Comparison of ENCODE assay signal across 8 mouse cellular contexts in the genomic region with DNA sequence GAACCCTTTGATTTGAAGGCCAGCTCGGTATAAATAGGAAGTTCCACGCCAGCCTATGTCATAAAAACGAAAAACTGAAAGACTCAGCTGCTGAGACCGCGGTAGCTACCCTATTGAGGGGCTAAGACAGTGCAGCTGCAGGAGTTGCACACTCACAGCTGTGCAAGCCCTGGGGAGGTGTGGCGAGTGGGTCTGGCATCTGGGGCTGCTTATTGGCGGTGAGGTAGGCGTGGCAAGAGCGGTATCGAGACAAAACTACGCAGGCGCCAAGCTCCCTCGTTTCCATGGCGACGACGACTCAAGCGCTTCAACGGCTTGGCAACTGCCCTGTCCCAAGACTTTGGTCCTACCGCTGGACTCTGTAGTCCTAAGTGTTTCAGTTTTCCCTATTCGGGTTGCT. TPM values are rescaled to one million over a fixed set of nuclear protein-coding genes. Genes with fewer than 3 reads are reported as not detected.
DNase-seq lines count a peak whose midpoint lies in the region; ATAC-seq and TF ChIP-seq lines count a peak whose summit lies in the region.

A gene (plus strand): TSS at position 273 of the 400 bp plus-strand sequence.

- peak; percentile 74 for ATAC-seq in forebrain, embryonic 11.5 days (replicated peaks; ENCODE audit: low FRiP score)
- peak; percentile 23 for ATAC-seq in heart, embryonic 14.5 days (ENCODE audit: insufficient number of reproducible peaks, insufficient read depth, low FRiP score, low read depth)
- peak; percentile 56 for ATAC-seq in kidney, postnatal 0 days (replicated peaks; ENCODE audit: low FRiP score, low read depth)
- peak; percentile 70 for ATAC-seq in liver, embryonic 11.5 days (replicated peaks; ENCODE audit: low FRiP score)
- peak; percentile 45 for ATAC-seq in monocyte, adult 5-6 weeks (replicated peaks; ENCODE audit: insufficient number of reproducible peaks, low FRiP score, low TSS enrichment, poor library complexity, severe bottlenecking)

- no peak for TF ChIP-seq CTCF in kidney, postnatal 0 days (IDR thresholded peaks at IDR 0.05; ENCODE audit: low read depth)

- H3K9me3 ChIP-seq in forebrain, embryonic 11.5 days (ENCODE audit: control insufficient read depth, low read length), result no peaks in the 10 kb centered on the region
- H3K9me3 ChIP-seq in heart, embryonic 14.5 days (ENCODE audit: control insufficient read depth, low read length), result no peaks in the 10 kb centered on the region
- no peaks in the 10 kb centered on the region for H3K9me3 ChIP-seq in kidney, postnatal 0 days (replicated peaks; ENCODE audit: low read length)
- no peaks in the 10 kb centered on the region for H3K9me3 ChIP-seq in liver, embryonic 11.5 days (ENCODE audit: control insufficient read depth, low read length)

- peak within 1 kb of the TSS; percentile 27 for H3K9ac ChIP-seq in forebrain, embryonic 11.5 days (ENCODE audit: low read length)
- H3K9ac ChIP-seq in heart, embryonic 14.5 days (ENCODE audit: low read length), result peak within 1 kb of the TSS; percentile 40; the same call in 1 of the 2 replicates
- H3K9ac ChIP-seq in kidney, postnatal 0 days (ENCODE audit: low read depth, low read length), result no peak within 1 kb of the TSS
- no peak within 1 kb of the TSS for H3K9ac ChIP-seq in liver, embryonic 11.5 days (ENCODE audit: low read depth, low read length)

- 3% methylated on average over 20 of the region's 20 CpGs for WGBS in forebrain, embryonic 11.5 days
- 4% methylated on average over 20 of the region's 20 CpGs for WGBS in heart, embryonic 14.5 days
- 2% methylated on average over 20 of the region's 20 CpGs for WGBS in kidney, postnatal 0 days
- 5% methylated on average over 20 of the region's 20 CpGs for WGBS in liver, embryonic 11.5 days

- DNase-seq in 3T3-L1 (ENCODE audit: low read depth, low spot score), result peak; percentile 93
- DNase-seq in adrenal gland, postnatal 10 days, result peak; percentile 93
- DNase-seq in forebrain, embryonic 11.5 days (ENCODE audit: low spot score), result peak; percentile 93
- DNase-seq in kidney, postnatal 0 days (ENCODE audit: low spot score), result peak; percentile 95
- peak; percentile 81 for DNase-seq in liver, embryonic 11.5 days (ENCODE audit: low spot score)
- peak; percentile 90 for DNase-seq in splenic B cell, adult 2 months (ENCODE audit: low read depth, low spot score)

- H3K4me1 ChIP-seq in forebrain, embryonic 11.5 days (replicated peaks; ENCODE audit: control insufficient read depth, insufficient read depth, low read length), result peaks cover 22% of the 10 kb centered on the region
- peaks cover 24 to 37% of the 10 kb centered on the region in 2 experiments for H3K4me1 ChIP-seq in heart, embryonic 14.5 days (ENCODE audit: control insufficient read depth in 2 of 2, insufficient read depth in 2 of 2, low read length in 2 of 2)
- peaks cover 26% of the 10 kb centered on the region for H3K4me1 ChIP-seq in kidney, postnatal 0 days (replicated peaks; ENCODE audit: insufficient read depth, low read length)
- peaks cover 29% of the 10 kb centered on the region for H3K4me1 ChIP-seq in liver, embryonic 11.5 days (replicated peaks; ENCODE audit: control insufficient read depth, insufficient read depth, low read length)

- H3K27me3 ChIP-seq in forebrain, embryonic 11.5 days (ENCODE audit: control insufficient read depth, insufficient read depth, low read length), result peaks cover 14% of the 10 kb centered on the region
- peaks cover 12% of the 10 kb centered on the region for H3K27me3 ChIP-seq in heart, embryonic 14.5 days (ENCODE audit: control insufficient read depth, insufficient read depth, low read length)
- no peaks in the 10 kb centered on the region for H3K27me3 ChIP-seq in kidney, postnatal 0 days (ENCODE audit: insufficient read depth, low read length)
- H3K27me3 ChIP-seq in liver, embryonic 11.5 days (replicated peaks; ENCODE audit: control insufficient read depth, insufficient read depth, low read length), result peaks cover 7% of the 10 kb centered on the region; the same call in 1 of the 2 replicates
- H3K27me3 ChIP-seq in splenic B cell, adult 2 months (ENCODE audit: control insufficient read depth, insufficient read depth, low read length, poor library complexity, severe bottlenecking), result no peaks in the 10 kb centered on the region

- H3K36me3 ChIP-seq in forebrain, embryonic 11.5 days (ENCODE audit: control insufficient read depth, insufficient read depth, low read length), result no peaks in the 10 kb centered on the region
- peaks cover 24% of the 10 kb centered on the region for H3K36me3 ChIP-seq in heart, embryonic 14.5 days (ENCODE audit: control insufficient read depth, insufficient read depth, low read length)
- 0 out of 2 replicates have a peak, but pooled peaks cover 8% of the 10 kb centered on the region for H3K36me3 ChIP-seq in kidney, postnatal 0 days (ENCODE audit: insufficient read depth, low read length)
- H3K36me3 ChIP-seq in liver, embryonic 11.5 days (ENCODE audit: control insufficient read depth, insufficient read depth, low read length), result peaks cover 8% of the 10 kb centered on the region; the same call in 1 of the 2 replicates
- H3K36me3 ChIP-seq in splenic B cell, adult 2 months (ENCODE audit: control insufficient read depth, insufficient read depth, low read length, poor library complexity, severe bottlenecking), result peaks cover 4% of the 10 kb centered on the region; the same call in 1 of the 2 replicates

- H3K4me3 ChIP-seq in forebrain, embryonic 11.5 days (ENCODE audit: low read depth, low read length), result no peak within 1 kb of the TSS
- peak within 1 kb of the TSS in 1 of 2 experiments; percentile 14; a peak in 2 of 4 replicates for H3K4me3 ChIP-seq in heart, embryonic 14.5 days (ENCODE audit: control insufficient read depth in 1 of 2, insufficient read depth in 1 of 2, low read depth in 1 of 2, low read length in 2 of 2)
- no peak within 1 kb of the TSS; the same call in 1 of the 2 replicates for H3K4me3 ChIP-seq in kidney, postnatal 0 days (replicated peaks; ENCODE audit: low read depth, low read length)
- peak within 1 kb of the TSS; percentile 18; the same call in 1 of the 2 replicates for H3K4me3 ChIP-seq in liver, embryonic 11.5 days (ENCODE audit: low read depth, low read length)

- no peak within 1 kb of the TSS for H3K27ac ChIP-seq in forebrain, embryonic 11.5 days (ENCODE audit: low read depth, low read length)
- no peak within 1 kb of the TSS for H3K27ac ChIP-seq in heart, embryonic 14.5 days (replicated peaks in 1 of 2; ENCODE audit: control insufficient read depth in 1 of 2, insufficient read depth in 1 of 2, low read depth in 2 of 2, low read length in 2 of 2)
- peak within 1 kb of the TSS; percentile 60; the same call in 1 of the 2 replicates for H3K27ac ChIP-seq in kidney, postnatal 0 days
- H3K27ac ChIP-seq in liver, embryonic 11.5 days (ENCODE audit: low read depth, low read length), result no peak within 1 kb of the TSS

- H3K4me2 ChIP-seq in forebrain, embryonic 11.5 days (ENCODE audit: low read depth, low read length, severe bottlenecking), result peak within 1 kb of the TSS; percentile 46
- H3K4me2 ChIP-seq in heart, embryonic 14.5 days (ENCODE audit: low read length), result peak within 1 kb of the TSS; percentile 57
- H3K4me2 ChIP-seq in kidney, postnatal 0 days (ENCODE audit: low read length), result peak within 1 kb of the TSS; percentile 53
- H3K4me2 ChIP-seq in liver, embryonic 11.5 days, result peak within 1 kb of the TSS; percentile 54

RNA-seq across cellular contexts. Expression of the gene that starts here (rescaled TPM):
- not detected for total RNA-seq in adrenal gland, postnatal 10 days (2021)
- polyA plus RNA-seq in forebrain, embryonic 11.5 days (2014; fragmentation: Nextera tagmentation; extraction: Ambion mirVana), result 1.1 and 2.3 TPM in 2 replicates
- 0.27 TPM in 1 of 2 replicates, not detected in the other for polyA plus RNA-seq in heart, embryonic 14.5 days (2014; fragmentation: Nextera tagmentation; extraction: Ambion mirVana)
- polyA plus RNA-seq in kidney, postnatal 0 days (2015; fragmentation: Nextera tagmentation; extraction: Ambion mirVana), result 6.7 and 7.9 TPM in 2 replicates
- polyA plus RNA-seq in liver, embryonic 11.5 days (2014; fragmentation: Nextera tagmentation; extraction: Ambion mirVana), result 0.10 and 0.35 TPM in 2 replicates
- 3.2 to 4.0 TPM in 2 of 3 replicates, not detected in the other for total RNA-seq in monocyte, adult 5-6 weeks (2017)

Comparison
In these comparisons a context has a peak if more than half of its experiments do, and no peak if none do; other contexts are left out.
1. Peak in DNase-seq in adrenal gland, postnatal 10 days; RNA of the gene not detected or under 1 TPM.
2. Peak in ATAC-seq, H3K9ac ChIP-seq and H3K4me2 ChIP-seq in heart, embryonic 14.5 days; RNA of the gene not detected or under 1 TPM.
3. Peak in DNase-seq, ATAC-seq, H3K4me3 ChIP-seq and H3K4me2 ChIP-seq in liver, embryonic 11.5 days; RNA of the gene not detected or under 1 TPM.
4. ATAC-seq: peak in every context shown above with its lines; median percentile 74 in forebrain, embryonic 11.5 days; 70 in liver, embryonic 11.5 days; 56 in kidney, postnatal 0 days; 45 in monocyte, adult 5-6 weeks; 23 in heart, embryonic 14.5 days.